Mouse (Mus musculus) MEL (cell line): ENCODE results near the gene Cttn. TPM values are rescaled to one million over a fixed set of nuclear protein-coding genes. Genes with fewer than 3 reads are reported as not detected.
A peak's percentile ranks its signal among the peaks of the same experiment; 100 is the strongest.

Experiments used
- DNase-seq: peaks from one replicate; pipeline ENCODE4 v3.0.0; 2011; ENCODE audit warnings: low read depth, low spot score
- H3K27ac ChIP-seq: 2 replicates; pipeline ENCODE4 v1.5.1; 2012; ENCODE audit warnings: low read depth, mild to moderate bottlenecking, control low read depth, low read length, moderate library complexity; ENCODE audit not compliant: control insufficient read depth
- H3K27me3 ChIP-seq, 2 experiments: fragments of 150-350 bp in 1 of 2; sonication (generic) in 1 of 2; 2 replicates each; pipeline ENCODE4 v1.6.1; 2012; ENCODE audit warnings: low read length in 2 of 2, mild to moderate bottlenecking in 2 of 2, improper control_type of control experiment in 1 of 2, moderate library complexity in 1 of 2; ENCODE audit not compliant: insufficient read depth in 2 of 2, control insufficient read depth in 1 of 2
- H3K36me3 ChIP-seq, 2 experiments: 2 replicates each; pipeline ENCODE4 v1.6.1; 2012 to 2014; ENCODE audit warnings: low read length in 2 of 2, improper control_type of control experiment in 1 of 2, inconsistent platforms in 1 of 2, mild to moderate bottlenecking in 1 of 2; ENCODE audit not compliant: insufficient read depth in 2 of 2, control insufficient read depth in 1 of 2
- H3K4me1 ChIP-seq, 2 experiments: fragments of 150-350 bp in 1 of 2; sonication (generic) in 1 of 2; 2 replicates each; pipeline ENCODE4 v1.6.1; 2012; ENCODE audit warnings: low read length in 2 of 2, improper control_type of control experiment in 1 of 2, mild to moderate bottlenecking in 1 of 2; ENCODE audit not compliant: insufficient read depth in 2 of 2, control insufficient read depth in 1 of 2
- H3K4me3 ChIP-seq, 2 experiments: fragments of 150-350 bp in 1 of 2; sonication (generic) in 1 of 2; 2 replicates each; pipeline ENCODE4 v1.5.1; 2012; ENCODE audit warnings: low read depth in 2 of 2, low read length in 2 of 2, mild to moderate bottlenecking in 2 of 2, moderate library complexity in 2 of 2, control low read depth in 1 of 2, improper control_type of control experiment in 1 of 2; ENCODE audit not compliant: control insufficient read depth in 1 of 2, insufficient read depth in 1 of 2
- H3K79me2 ChIP-seq: 2 replicates; pipeline ENCODE4 v1.6.1; 2012; ENCODE audit warnings: mild to moderate bottlenecking, low read length, moderate library complexity; ENCODE audit not compliant: control insufficient read depth, poor library complexity, insufficient read depth
- H3K9ac ChIP-seq: 2 replicates; pipeline ENCODE4 v1.6.1; 2012; ENCODE audit warnings: low read depth, mild to moderate bottlenecking, control low read depth, low read length, moderate library complexity; ENCODE audit not compliant: control insufficient read depth, poor library complexity, severe bottlenecking
- H3K9me3 ChIP-seq: fragments of 150-350 bp; sonication (generic); replicated peaks from 2 replicates; pipeline ENCODE4 v1.6.1; 2012; ENCODE audit warnings: mild to moderate bottlenecking, low read length, improper control_type of control experiment, moderate library complexity; ENCODE audit not compliant: insufficient read depth
- BHLHE40 ChIP-seq: IDR thresholded peaks from 2 replicates; pipeline ENCODE4 v1.6.1; 2012; ENCODE audit warnings: low read depth, mild to moderate bottlenecking, inconsistent platforms, low read length, improper control_type of control experiment, borderline replicate concordance
- E2F4 ChIP-seq: IDR thresholded peaks from 2 replicates; pipeline ENCODE4 v1.6.1; 2011; ENCODE audit warnings: low read depth, low read length, improper control_type of control experiment, borderline replicate concordance
- ELF1 ChIP-seq: IDR thresholded peaks from 2 replicates; pipeline ENCODE4 v1.6.1; 2014; ENCODE audit warnings: low read depth, mild to moderate bottlenecking, inconsistent platforms, low read length, improper control_type of control experiment, moderate library complexity
- EP300 ChIP-seq, 2 experiments: IDR thresholded peaks; 2 replicates each; pipeline ENCODE4 v1.6.1; 2011; ENCODE audit warnings: improper control_type of control experiment in 2 of 2, low read length in 2 of 2, low read depth in 1 of 2, mild to moderate bottlenecking in 1 of 2
- ETS1 ChIP-seq: IDR thresholded peaks from 2 replicates; pipeline ENCODE4 v1.6.1; 2012; ENCODE audit warnings: low read depth, mild to moderate bottlenecking, inconsistent platforms, low read length, improper control_type of control experiment, moderate library complexity
- GABPA ChIP-seq: IDR thresholded peaks from 2 replicates; pipeline ENCODE4 v1.6.1; 2012; ENCODE audit warnings: low read depth, mild to moderate bottlenecking, inconsistent platforms, low read length, improper control_type of control experiment, moderate library complexity
- GATA1 ChIP-seq: IDR thresholded peaks from 2 replicates; pipeline ENCODE4 v1.6.1; 2011; ENCODE audit warnings: low read depth, low read length, improper control_type of control experiment
- JUND ChIP-seq: IDR thresholded peaks from 2 replicates; pipeline ENCODE4 v1.6.1; 2011; ENCODE audit warnings: low read depth, mild to moderate bottlenecking, improper control_type of control experiment, low read length
- MAFK ChIP-seq: IDR thresholded peaks from 2 replicates; pipeline ENCODE4 v1.6.1; 2011; ENCODE audit warnings: low read depth, mild to moderate bottlenecking, low read length, improper control_type of control experiment, borderline replicate concordance
- MAX ChIP-seq: IDR thresholded peaks from 2 replicates; pipeline ENCODE4 v1.6.1; 2011; ENCODE audit warnings: low read length, improper control_type of control experiment
- MEF2A ChIP-seq: IDR thresholded peaks from 2 replicates; pipeline ENCODE4 v1.6.1; 2014; ENCODE audit warnings: low read depth, mild to moderate bottlenecking, inconsistent platforms, low read length, improper control_type of control experiment; ENCODE audit not compliant: poor library complexity, insufficient replicate concordance, severe bottlenecking; ENCODE audit errors: extremely low read depth
- MXI1 ChIP-seq: IDR thresholded peaks from 2 replicates; pipeline ENCODE4 v1.6.1; 2011; ENCODE audit warnings: mild to moderate bottlenecking, low read depth, low read length, improper control_type of control experiment
- MYC ChIP-seq: IDR thresholded peaks from 2 replicates; pipeline ENCODE4 v1.6.1; 2011; ENCODE audit warnings: low read depth, mild to moderate bottlenecking, low read length, improper control_type of control experiment, moderate library complexity
- NRF1 ChIP-seq: IDR thresholded peaks from 2 replicates; pipeline ENCODE4 v1.6.1; 2014; ENCODE audit warnings: low read depth, mild to moderate bottlenecking, inconsistent platforms, low read length, improper control_type of control experiment, moderate library complexity; ENCODE audit not compliant: poor library complexity, insufficient read depth, severe bottlenecking
- POLR2AphosphoS5 ChIP-seq: IDR thresholded peaks from 2 replicates; pipeline ENCODE4 v1.6.1; 2012; ENCODE audit warnings: low read depth, borderline replicate concordance, mild to moderate bottlenecking, inconsistent platforms, low read length, moderate library complexity, mixed read lengths
- RCOR1 ChIP-seq: IDR thresholded peaks from 2 replicates; pipeline ENCODE4 v1.6.1; 2012; ENCODE audit warnings: low read depth, mild to moderate bottlenecking, inconsistent platforms, low read length, improper control_type of control experiment
- SIN3A ChIP-seq: IDR thresholded peaks from 2 replicates; pipeline ENCODE4 v1.6.1; 2012; ENCODE audit warnings: low read length, improper control_type of control experiment, inconsistent platforms
- SMC3 ChIP-seq: IDR thresholded peaks from 2 replicates; pipeline ENCODE4 v1.6.1; 2011; ENCODE audit warnings: low read depth, low read length, improper control_type of control experiment
- TAL1 ChIP-seq: IDR thresholded peaks from 2 replicates; pipeline ENCODE4 v1.6.1; 2012; ENCODE audit warnings: mild to moderate bottlenecking, inconsistent platforms, low read length, moderate library complexity, mixed read lengths
- TBP ChIP-seq: IDR thresholded peaks from 2 replicates; pipeline ENCODE4 v1.8.0; 2011; ENCODE audit warnings: low read depth, low read length, improper control_type of control experiment
- TCF12 ChIP-seq: IDR thresholded peaks from 2 replicates; pipeline ENCODE4 v1.6.1; 2014; ENCODE audit warnings: low read depth, mild to moderate bottlenecking, inconsistent platforms, low read length, improper control_type of control experiment, moderate library complexity
- USF2 ChIP-seq, 2 experiments: IDR thresholded peaks; 2 replicates each; pipeline ENCODE4 v1.6.1; 2011 to 2012; ENCODE audit warnings: improper control_type of control experiment in 2 of 2, low read length in 2 of 2, borderline replicate concordance in 1 of 2, inconsistent platforms in 1 of 2, low read depth in 1 of 2, mild to moderate bottlenecking in 1 of 2; ENCODE audit not compliant: insufficient read depth in 1 of 2
- ZC3H11A ChIP-seq: IDR thresholded peaks from 2 replicates; pipeline ENCODE4 v1.6.1; 2012; ENCODE audit warnings: low read depth, mild to moderate bottlenecking, inconsistent platforms, low read length, improper control_type of control experiment
- polyA plus RNA-seq, 2 experiments: library from polyadenylated mRNA; stranded (reverse) in 1 of 2; unstranded in 1 of 2; fragments of >175 nt in 1 of 2; fragments of >200 nt in 1 of 2; gene quantifications; 2 replicates each; pipeline versions ENCODE4 v1.2.1 to v1.2.4; 2012; ENCODE audit warnings: low replicate concordance in 2 of 2, low read depth in 1 of 2; ENCODE audit not compliant: insufficient read length in 2 of 2, insufficient read depth in 1 of 2, missing spikeins in 1 of 2
- total RNA-seq: library from RNA; depleted of rRNA; stranded (reverse); fragments of 300-350 nt; gene quantifications from 2 replicates; pipeline ENCODE4 v1.2.3, GENCODE M21; 2012

The Cttn gene
- total and polyA plus RNA-seq, 3 experiments = 38.4 to 95.0 TPM; not detected in 1

DNA sequence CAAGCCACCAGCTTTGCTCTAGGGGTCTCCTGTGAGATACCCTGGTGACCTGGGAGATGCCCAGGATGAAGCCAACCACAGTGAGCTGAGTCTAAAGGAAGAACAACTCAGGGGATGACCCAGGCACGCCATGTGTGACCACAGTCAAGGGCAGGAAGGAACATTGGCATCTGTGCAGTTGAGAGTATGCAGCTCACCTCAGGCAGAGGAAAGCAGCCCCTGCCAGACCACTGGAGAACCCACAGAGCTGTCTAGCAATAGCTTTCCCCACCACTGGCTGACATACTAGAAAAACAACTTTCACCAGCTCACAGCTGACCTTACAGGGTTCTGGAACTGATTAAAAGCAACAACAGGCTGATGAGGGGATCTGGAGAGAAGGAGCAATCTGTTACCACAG, 22.6 kb downstream of the Cttn start:
- no peak for TF ChIP-seq MAX
- no peak for TF ChIP-seq MAFK
- TF ChIP-seq MEF2A = no peak
- no peak for TF ChIP-seq MYC
- no peak for TF ChIP-seq ELF1
- no peak for TF ChIP-seq NRF1
- TF ChIP-seq E2F4 = no peak
- no peak for TF ChIP-seq SMC3
- DNase-seq = no peak
- H3K27ac ChIP-seq = no peak overlapping the region
- H3K36me3 ChIP-seq = peaks cover 2 to 9% of the 10 kb centered on the region in 2 experiments; a peak in 3 of 4 replicates
- H3K4me3 ChIP-seq = no peak overlapping the region
- H3K27me3 ChIP-seq = no peaks in the 10 kb centered on the region
- no peaks in the 10 kb centered on the region for H3K79me2 ChIP-seq
- no peaks in the 10 kb centered on the region for H3K9me3 ChIP-seq
- no peak overlapping the region for H3K9ac ChIP-seq
- peaks cover 8 to 12% of the 10 kb centered on the region in 2 experiments for H3K4me1 ChIP-seq

GRCm38 (mm10) chr7:144447146-144447545, 23.7 kb downstream of the Cttn start:
- peak; percentile 90 for DNase-seq
- H3K9me3 ChIP-seq = no peaks in the 10 kb centered on the region
- peak; percentile 28; the same call in 1 of the 2 replicates for TF ChIP-seq ELF1
- no peak for TF ChIP-seq TBP
- peak; percentile 48; the same call in 1 of the 2 replicates for TF ChIP-seq MXI1
- TF ChIP-seq TCF12 = peak; percentile 65
- peak; percentile 81 to 90 for TF ChIP-seq EP300 (IDR thresholded peaks at IDR 0.05; ENCODE audit: low read depth in 1 of 2, low read length in 2 of 2)
- peak; percentile 79 for TF ChIP-seq ETS1
- peak; percentile 58 for TF ChIP-seq SIN3A
- 0 out of 2 replicates have a peak, but pooled peaks have one; percentile 64 for TF ChIP-seq MYC
- TF ChIP-seq GATA1 = peak; percentile 32; the same call in 1 of the 2 replicates
- TF ChIP-seq RCOR1 = peak; percentile 81
- no peak for TF ChIP-seq USF2 (IDR thresholded peaks at IDR 0.05; ENCODE audit: borderline replicate concordance in 1 of 2, insufficient read depth in 1 of 2, low read depth in 1 of 2, low read length in 2 of 2)
- no peak for TF ChIP-seq GABPA
- TF ChIP-seq ZC3H11A = no peak
- TF ChIP-seq JUND = no peak
- TF ChIP-seq BHLHE40 = peak; percentile 35; the same call in 1 of the 2 replicates
- peak; percentile 59 for TF ChIP-seq TAL1
- peak; percentile 81 for TF ChIP-seq MAFK
- no peak for TF ChIP-seq POLR2AphosphoS5
- no peaks in the 10 kb centered on the region for H3K79me2 ChIP-seq
- peaks cover 2 to 9% of the 10 kb centered on the region in 2 experiments; a peak in 3 of 4 replicates for H3K36me3 ChIP-seq
- no peak overlapping the region for H3K4me3 ChIP-seq
- H3K27me3 ChIP-seq = no peaks in the 10 kb centered on the region
- no peak overlapping the region for H3K9ac ChIP-seq
- peaks cover 8 to 12% of the 10 kb centered on the region in 2 experiments for H3K4me1 ChIP-seq
- no peak overlapping the region for H3K27ac ChIP-seq
